Mouse (Mus musculus) retina, embryonic 14.5 days (tissue): ENCODE measurements at regions not wholly inside any gene's neighbourhood (a gene's known extent, or its start where the extent isn't known, plus 50 kb on each side); places are given as distances from the start of the nearest gene placed in this dataset.

Experiments used
- DNase-seq: peaks from one replicate; pipeline ENCODE4 v3.0.0-alpha.2; 2015; ENCODE audit warnings: low spot score

DNA sequence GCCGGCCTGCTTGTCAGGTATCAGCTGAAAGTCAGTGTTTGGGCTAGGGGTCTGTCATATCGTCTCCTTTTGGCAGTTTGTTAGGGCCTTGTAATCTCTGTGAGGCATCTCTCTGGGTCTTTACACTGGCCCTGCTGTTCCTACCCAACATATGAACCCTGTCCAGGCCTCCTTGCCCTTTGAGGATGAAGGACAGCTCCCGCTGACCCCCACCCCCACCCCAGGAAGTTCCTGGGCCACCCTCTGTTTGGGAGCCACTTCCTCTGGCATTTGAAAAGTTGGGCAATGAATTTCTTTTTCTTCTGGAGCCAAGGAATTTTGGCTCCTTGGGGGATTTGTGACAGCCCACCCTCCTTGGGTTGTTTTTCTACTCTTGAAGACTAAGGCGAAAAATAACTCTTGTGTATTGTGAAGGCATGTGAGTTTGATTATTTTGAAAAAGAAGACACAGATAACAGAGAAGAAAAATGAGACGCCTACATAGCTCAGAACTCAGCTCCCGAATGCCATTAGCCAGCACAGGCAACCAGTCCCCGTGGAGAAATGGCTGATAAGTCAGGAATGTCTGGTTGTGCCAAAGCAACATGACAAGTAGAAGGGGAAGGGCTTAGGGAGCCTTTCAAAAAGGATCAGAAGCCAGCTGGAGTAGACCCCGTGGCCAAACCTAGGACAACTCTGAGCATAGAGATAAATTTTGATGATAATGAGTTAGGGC lies 249.5 kb downstream of the Gm49356 start:
- DNase-seq: no peak

DNA sequence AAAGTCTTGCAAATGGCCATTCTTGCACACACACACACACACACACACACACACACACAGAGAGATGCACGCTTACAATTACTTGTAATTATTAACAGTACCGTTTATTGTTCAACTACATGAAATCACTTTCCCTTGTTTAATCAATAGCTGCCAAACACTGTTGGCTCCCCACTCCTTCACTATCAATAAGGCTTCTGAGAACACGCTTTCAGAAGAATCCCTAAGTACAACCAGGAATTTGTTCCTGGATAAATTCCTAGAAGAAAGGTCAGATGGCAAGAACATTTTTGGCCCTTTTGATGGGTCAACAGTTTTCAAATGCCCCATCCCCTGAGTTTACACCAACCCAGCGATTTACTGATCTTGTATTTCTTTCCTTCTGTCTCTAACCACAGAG lies 252.5 kb downstream of the Gm49356 start:
- DNase-seq: no peak

DNA sequence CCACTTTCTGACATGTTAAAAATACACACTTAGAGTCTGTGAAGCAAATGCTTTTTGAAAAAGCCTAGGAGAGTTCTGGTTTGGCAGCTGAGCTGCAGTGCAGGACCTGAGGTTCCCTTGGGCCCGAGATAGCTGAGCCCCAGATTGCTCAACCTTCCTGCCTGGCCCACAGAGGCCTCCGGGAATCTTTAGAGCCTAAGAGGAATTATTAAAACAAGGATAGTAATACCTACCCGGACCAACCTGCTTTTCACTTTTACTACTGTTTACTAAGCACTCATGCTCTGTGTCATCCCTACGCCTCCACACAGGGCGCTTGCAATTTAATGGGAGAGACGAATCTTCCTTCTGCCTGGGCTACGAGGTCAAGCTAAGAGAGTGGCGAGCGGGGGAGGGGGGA lies 253.4 kb downstream of the Gm49356 start:
- DNase-seq: no peak

DNA sequence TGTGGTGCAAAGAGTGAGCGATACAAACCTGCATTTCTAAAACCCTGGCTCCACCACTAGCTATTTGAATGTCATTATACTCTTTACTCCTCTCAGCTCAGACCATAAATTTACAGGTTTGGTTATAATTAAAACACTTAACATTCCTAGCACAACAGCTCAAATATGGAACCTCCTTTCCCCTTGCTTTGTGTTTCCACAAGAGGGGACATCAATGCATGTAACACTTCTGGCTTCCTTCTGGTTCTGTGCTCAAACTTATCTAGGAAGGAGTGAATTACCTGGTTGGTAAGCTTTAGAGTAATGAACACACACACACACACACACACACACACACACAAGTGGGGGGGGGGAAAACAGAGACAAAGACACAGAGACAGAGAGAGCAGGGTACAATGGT lies 254.8 kb downstream of the Gm49356 start:
- DNase-seq: no peak

DNA sequence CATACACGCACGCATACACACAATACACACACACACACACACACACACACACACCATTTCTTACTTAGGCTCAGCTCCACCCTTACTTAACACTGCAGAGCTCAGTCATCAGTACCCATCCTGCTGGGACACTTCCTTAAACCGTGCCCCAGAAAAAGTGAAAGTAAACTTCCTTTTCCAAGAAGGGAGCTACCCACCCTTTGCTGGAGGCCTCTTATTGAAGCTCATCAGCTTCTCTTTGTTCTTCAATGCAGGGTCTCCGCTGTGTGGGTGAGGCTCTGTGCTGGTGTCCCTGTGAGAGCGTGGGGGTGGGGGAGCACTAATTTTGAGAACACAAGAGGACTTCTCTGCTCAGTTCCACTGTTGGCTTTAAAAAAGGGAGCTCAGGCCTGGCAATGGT lies 256.6 kb downstream of the Gm49356 start:
- DNase-seq: no peak

DNA sequence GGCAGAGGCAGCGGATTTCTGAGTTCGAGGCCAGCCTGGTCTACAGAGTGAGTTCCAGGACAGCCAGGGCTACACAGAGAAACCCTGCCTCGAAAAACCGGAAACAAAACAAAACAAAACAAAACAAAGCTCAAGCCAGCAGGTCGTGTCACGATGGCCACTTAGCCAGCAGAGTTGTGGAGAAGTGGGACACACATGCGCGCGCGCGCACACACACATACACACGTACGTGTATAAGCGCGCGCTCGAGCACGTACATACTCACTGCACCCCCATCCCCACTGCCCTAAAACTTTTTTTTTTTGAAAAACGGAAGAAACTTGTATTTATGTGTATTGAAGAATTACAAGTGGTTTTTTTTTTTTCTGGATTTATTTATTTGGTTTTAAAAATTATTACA lies 257.0 kb downstream of the Gm49356 start:
- DNase-seq: no peak

DNA sequence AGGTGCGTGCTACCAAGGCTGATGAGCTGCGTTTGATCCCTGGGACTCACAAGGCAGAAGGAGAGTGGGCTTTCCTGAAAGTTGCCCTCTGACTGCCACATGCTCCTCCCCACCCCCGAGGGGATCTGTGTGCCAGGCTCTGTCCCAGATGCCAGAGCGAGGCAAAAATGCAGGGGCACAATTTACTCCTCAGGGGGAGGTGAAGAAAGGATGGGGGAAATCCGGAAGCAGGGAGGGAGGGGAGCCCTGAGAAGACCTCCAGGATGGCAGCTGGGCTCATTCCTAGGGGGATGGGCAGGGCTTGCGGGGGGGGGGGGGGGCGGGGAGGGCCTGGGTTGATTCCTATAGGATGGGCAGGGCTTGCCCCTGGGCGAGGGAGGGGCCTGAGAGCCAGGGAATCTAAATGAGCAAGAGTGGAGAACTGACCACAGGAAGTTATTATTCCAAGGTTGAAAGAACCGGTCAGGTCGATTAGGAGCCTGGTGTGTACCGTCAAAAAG lies 257.5 kb downstream of the Gm49356 start:
- no peak for DNase-seq

DNA sequence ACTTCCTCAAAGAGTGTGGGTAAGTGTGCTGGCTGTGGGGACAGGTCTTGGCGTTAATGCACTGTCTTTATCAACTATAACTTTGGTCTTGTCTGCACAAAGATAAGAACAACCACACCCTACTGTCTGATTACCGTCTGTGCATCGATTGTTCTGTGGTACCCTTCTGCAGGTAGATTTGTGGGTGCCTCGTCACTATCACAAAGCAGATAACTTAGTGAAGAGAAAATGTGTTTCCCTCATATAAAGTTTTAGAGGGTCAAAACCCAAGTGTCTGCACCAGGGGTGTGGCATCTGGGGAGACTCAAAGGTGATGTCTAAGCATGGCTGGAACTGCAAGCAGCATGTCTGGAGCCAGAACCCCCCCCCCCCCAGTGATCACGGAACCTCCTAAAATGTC lies 259.4 kb downstream of the Gm49356 start:
- DNase-seq: no peak

DNA sequence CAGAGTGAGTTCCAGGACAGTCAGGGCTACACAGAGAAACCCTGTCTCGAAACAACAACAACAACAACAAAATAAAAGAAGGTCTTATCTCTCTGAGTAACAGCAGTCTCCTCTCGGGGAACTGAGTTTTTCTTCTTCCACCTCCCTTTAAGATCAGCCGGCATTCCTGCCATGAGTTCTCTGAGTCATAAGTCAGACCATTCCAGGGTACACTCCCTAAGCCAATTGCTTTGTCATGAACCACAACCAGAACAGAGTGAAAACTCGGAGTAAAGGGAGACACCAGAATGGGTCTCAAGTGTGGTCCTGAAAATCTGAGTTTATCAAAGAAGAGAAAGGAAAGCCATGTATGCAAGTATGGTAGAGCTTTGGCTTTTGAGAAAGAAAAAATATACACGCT lies 262.4 kb downstream of the Gm49356 start:
- no peak for DNase-seq

DNA sequence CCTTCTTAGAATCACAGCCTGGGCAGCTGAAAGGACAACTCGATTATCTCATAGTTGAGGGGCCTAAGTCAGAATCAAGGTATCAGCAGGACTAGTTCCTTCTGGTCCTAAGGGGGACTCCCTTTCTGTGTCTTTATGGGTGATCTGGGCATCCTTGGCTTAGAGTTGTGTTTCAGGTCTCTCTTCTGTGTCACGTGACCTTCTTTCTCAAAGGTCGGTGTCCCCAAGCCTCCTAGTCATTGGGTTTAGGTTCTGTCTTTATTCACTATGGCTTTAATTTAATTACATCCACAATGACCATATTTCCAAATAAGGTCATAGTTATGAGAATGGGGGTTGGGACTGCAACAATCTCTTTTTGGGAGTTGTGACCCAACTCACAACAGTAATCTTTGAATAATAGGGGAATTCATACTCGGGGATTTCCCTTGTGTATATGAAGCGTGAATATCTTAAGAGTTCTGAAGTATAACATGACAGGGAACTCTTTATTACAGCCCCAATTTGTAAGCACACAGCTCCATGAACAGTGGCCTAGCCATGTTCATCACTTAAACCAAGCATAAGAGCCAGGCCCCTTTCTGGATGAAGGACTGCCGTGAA lies 263.8 kb downstream of the Gm49356 start:
- no peak for DNase-seq

DNA sequence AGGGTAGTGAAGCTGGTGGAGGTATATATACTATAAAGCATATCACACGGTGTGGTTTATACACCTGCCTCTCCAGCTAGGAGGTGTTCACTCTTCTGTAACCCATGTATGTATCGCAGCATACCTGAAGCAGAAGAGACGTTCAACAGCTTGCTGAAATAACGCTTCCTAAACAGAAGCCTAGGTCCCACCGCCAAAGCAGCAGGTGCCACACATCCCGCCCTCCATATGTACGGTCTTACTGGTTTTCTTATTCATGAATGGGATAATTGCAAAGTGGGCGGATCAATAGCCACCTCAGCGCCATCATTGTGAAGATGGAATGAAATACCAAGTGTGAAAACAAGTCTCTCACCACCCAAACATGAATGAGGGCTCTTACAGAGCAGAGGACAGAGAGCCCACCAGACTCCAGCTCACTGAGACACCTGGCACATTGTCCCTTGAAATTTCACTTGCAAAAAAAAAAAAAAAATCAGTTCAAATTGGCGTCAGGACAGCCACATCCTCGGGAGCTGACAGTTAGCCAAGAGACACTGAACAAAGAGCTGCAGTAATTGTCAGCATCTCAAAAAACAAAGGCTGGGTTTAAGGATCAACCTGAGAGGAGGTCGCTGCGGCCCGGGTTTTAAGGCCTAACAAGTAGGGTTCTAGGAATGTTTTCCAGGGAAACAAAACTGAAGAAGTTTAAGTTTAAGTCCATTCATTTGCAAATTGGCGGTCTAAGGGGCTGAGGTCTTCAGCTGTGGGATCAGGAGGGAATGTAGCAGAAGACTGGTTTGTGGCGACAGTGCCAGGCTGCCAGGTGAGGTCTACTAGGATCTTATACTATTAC lies 264.5 kb downstream of the Gm49356 start:
- DNase-seq: no peak

DNA sequence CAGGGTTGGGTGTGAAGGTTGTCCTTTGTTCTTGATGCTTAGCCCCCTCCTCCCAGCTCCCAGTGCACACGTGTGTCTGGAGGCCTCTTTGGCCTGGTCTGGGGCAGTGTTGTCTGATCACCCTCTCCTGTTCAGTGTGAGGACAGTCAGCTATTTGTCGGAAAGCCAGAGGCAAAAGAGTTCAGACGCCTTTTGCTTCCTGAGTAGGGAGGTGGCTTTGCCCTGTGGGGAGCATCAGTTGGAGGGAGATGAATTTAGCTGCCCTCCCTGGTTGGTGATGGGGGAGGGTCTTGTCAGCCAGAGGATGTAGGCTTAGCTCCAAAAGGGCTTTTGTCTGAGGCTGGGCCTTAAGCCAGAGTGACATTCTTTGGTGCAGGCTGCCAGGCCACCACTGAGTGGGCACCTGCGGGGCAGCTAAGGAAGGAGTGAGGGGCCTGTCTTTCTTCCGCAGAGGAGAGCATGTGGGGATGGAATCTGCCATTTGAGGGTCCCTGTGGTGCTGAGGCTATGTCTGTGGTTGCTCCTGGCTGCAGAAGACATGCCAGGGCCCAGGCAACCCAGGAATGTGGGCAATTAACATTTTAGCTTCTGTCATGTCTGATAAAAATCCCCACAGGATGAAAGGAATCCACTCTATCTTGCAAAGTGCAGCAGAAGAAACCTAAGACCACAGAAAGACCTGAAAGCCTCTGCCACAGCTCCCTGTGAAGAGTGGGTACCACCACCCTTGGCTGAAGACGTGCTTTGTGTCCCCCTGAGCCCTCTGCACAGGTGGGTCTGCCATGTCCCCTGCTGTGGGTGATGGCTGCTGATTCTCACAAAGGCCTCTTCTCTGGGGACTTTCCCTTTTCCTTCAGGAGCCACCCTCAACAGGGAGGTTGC lies 265.6 kb downstream of the Gm49356 start:
- peak; percentile 31 for DNase-seq

DNA sequence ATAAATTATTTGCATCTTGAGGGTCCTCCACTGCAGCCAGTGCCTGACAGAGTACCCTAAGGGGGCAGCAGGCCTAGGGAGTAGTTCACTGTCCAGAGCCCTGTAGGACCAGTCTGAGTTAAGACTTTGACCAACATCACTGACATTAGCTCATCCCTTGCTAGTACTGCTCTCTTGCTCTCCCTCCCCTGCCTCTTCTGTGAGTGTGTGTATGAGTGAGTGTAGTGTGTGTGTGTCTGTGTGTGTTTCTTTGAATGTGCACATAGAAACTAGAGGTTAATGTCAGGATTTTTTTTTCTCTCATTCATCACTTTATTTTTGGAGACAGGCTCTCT lies 266.2 kb downstream of the Gm49356 start:
- no peak for DNase-seq

DNA sequence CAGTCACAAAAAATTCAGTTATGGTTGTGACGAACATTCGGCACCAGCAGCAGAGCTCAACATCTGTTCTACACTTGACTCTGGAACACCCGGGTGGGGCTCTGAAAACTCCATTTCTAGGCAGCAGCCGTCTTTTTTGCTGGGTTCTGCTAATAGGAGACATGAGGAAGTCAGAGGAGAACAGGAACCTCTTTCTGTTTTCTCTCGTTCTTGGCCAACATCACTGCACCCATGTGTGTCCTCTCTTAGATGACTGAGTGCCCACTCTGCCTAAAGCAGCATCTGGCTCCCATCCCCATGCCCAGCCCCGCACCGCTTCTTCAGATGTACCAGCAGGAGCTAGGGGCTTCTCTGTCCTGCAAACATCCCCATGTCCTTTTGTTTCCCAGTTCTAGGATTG lies 267.2 kb downstream of the Gm49356 start:
- DNase-seq: no peak

DNA sequence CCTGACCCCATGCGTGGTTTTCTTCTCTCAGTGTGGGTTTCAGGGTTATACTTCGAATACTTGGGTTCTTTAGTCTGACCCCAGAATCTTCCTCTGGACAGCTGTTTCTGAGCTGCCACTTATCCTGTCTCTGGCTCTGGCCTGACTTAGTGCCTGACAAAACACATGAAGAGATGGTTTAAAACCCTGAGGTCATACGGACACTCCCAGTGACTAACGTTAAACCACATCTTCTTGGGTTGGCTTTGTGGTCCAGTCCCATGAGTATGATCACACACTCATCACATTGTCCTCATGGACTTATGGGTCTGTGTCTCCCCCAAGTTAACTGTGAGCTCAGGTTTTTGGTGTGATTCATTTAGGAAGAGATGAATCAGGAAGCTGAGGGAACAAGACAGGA lies 269.7 kb downstream of the Gm49356 start:
- no peak for DNase-seq

DNA sequence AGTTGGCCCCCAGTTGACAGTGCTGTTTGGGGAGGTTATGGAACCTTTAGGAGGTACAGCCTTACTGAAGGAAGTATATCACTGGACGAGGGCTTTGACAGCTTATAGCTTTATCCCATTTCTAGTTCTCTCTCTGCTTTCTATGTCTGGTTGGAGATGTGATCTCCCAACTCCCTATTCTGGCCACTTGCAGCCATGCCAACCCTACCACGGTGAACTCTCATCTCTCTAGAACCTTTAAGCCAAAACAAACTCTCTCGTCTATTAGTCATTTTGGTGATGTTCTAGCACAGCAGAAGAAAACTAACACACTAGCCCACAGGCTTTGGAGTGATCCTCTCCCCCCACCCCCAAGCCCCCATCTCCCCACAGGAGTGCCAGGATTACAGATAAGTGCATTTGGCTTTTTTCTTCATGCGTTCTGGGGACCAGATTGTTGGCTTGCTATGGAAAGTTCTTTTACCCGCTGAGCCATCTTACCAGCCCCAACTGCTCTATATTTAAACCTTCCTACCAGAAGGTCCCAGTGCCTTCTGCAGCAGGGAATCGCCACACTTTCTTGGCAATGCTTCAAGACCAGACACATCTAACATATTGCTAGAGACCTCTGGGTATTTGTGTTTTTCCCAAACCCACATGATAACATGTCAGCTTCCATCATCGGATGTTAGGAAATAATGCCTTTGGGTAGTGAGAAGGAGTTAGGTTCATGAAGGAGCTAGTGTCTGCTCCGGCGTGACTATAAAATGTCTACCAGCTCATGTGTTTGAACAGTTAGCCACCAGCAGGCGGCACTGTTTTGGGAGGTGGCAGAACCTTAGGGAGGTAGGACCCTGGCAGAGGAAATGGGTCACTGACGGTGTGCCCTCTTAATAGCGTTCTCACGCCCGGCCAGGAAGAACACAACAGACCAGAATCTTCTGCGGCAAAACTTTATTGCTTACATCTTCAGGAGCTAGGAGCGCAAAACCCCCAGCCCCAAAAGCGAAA lies 272.1 kb downstream of the Gm49356 start:
- no peak for DNase-seq

DNA sequence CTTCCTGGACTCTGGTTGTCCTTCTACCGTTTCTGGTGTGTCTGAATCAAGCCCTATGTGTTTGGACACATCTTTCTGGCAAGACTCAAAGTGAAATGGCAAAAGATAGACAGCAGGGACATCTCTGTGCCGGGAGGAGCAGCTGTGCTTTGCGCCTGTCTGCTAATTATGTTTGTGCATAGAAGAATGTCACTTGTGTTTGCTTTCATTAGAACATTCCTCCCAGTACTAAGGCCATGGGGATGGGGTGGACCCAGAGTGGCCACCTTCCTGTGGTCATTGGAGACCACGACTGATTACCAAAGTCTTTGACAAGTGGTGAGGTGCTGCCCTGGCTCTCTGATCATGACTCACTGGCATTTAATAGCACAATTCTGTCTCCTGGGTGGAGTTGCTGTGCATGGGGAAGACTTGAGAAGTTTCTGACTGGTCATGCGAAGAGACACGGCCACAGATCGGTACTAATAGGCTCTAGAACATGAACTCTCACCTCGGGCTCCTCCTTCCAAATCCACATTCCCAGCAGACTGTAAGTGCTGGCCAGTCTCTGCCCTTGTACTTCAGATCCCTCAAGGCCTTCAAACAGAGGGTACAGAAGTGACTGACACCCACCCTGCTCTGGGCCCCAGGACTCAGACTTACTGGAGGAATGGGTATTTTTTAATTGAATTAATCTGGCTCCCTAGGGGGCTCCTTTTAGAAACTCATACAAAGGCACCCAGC lies 279.0 kb downstream of the Gm49356 start:
- no peak for DNase-seq

DNA sequence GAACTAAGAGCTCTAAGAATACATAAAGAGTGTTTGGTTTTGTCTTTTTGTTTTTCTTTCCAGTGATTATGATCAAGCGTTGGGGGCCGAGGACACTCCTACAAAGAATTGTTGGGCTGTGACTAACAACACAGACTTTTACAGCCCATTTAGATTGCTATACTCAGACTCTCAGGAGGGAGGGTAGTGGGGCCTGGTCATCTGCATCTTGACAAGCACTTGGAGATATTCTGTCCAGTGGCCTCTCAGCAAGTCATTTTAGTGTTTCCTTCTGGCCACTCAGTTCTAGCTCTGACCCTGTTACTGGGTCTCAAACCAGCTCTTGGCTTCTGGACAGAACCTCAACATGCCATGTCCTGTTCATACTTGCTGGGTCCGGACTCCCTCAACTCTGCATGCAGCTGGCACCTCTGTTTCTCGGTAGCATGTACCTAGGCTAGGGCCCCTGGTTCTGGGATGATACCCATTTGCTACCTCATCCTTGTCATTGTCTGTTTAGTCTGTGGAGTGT lies 279.6 kb downstream of the Gm49356 start:
- DNase-seq: no peak

DNA sequence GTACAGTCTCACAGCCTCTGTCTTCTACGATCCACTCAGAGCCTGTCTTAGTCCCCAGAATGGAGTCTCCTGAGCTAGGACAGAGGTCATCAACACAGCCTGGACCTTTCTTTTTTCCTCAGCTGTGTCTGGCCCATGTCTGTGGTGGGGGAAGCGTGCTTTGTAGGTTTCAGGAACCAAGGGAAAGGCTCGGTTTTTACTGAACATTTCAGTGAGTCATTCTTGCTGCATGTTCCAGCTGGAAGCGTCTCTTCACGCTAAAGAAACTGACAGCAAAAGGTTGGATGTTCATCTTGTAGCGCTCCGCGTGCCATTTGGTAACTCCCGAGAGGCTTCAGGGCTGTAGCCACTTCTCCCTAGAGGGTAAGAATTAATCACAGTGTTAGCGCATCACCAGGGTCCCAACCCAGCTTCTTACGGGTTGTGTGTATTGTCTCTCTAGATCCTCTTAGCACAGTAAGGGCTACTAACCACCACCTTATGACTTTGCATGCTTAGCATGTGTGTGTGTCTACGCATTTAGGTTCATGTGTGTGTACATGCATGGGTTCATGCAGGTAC lies 280.2 kb downstream of the Gm49356 start:
- no peak for DNase-seq

DNA sequence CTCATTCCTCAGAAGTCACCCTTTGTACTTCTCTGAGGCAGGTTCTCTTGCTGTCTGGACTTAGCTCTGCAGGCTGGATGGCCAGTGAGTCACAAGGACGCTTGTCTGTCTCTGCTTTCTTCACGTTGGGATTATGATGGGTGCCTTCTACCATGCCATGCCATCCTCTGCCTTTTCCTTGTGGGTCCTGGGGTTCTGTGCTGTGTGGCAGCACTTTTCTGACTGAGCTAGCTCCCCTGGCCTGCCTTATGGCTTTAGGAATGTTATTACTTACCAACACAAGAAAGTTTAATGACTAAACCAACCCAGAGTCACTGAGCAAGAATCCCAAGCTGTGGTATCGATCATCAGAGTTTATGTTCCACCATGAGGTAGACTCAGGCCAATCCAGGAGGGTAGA lies 280.7 kb downstream of the Gm49356 start:
- DNase-seq: no peak
